28 mouse cellular contexts compared by ENCODE assay signal in genomic region chr6:51497321-51498111, GRCm38 (mm10). TPM values are rescaled to one million over a fixed set of nuclear protein-coding genes. Genes with fewer than 3 reads are reported as not detected.
A peak's percentile ranks its signal among the peaks of the same experiment; 100 is the strongest.
DNase-seq lines count a peak whose midpoint lies in the region; ATAC-seq and TF ChIP-seq lines count a peak whose summit lies in the region.
"Had no signal": no experiment of that assay in that cellular context is flagged by ENCODE, and none has a peak within 500 bp of the region (broad histone marks: within the 10 kb centered on the region; RNA-seq: fewer than 3 reads in every experiment).

No protein-coding gene starts in this region.

- no peaks in the 10 kb centered on the region for H3K27me3 ChIP-seq in kidney, embryonic 14.5 days (ENCODE audit: control insufficient read depth, insufficient read depth, low read length)
- H3K27me3 ChIP-seq in C2C12 (ENCODE audit: control insufficient read depth, insufficient read depth, insufficient read length) (no peaks in the 10 kb centered on the region), MEL (ENCODE audit: control insufficient read depth in 1 of 2, insufficient read depth in 2 of 2, low read length in 2 of 2) (no peaks in the 10 kb centered on the region)
- H3K27me3 ChIP-seq: embryonic facial prominence, embryonic 15.5 days; forebrain, embryonic 12.5 days; hindbrain, embryonic 12.5 days; kidney, embryonic 15.5 days; liver, embryonic 12.5 days; neural tube, embryonic 15.5 days had no signal

- TF ChIP-seq POLR2A in MEL (IDR thresholded peaks at IDR 0.05; ENCODE audit: control insufficient read depth in 1 of 2, insufficient read depth in 1 of 2, low read depth in 1 of 2, low read length in 2 of 2, poor library complexity in 1 of 2), result no peak

- no peak overlapping the region for H3K9ac ChIP-seq in kidney, embryonic 14.5 days (ENCODE audit: low read depth, low read length)
- H3K9ac ChIP-seq in MEL (ENCODE audit: control insufficient read depth, low read depth, low read length, poor library complexity, severe bottlenecking), result no peak overlapping the region
- H3K9ac ChIP-seq: embryonic facial prominence, embryonic 15.5 days; forebrain, embryonic 12.5 days; forebrain, postnatal 0 days; hindbrain, embryonic 12.5 days; kidney, embryonic 15.5 days; liver, embryonic 12.5 days; liver, postnatal 0 days; neural tube, embryonic 15.5 days had no signal

- H3K4me3 ChIP-seq in kidney, embryonic 14.5 days (ENCODE audit: low read length), result no peak overlapping the region
- H3K4me3 ChIP-seq in C2C12 (ENCODE audit: insufficient read depth, poor library complexity, severe bottlenecking), result no peak overlapping the region
- H3K4me3 ChIP-seq in MEL (ENCODE audit: control insufficient read depth in 1 of 2, insufficient read depth in 1 of 2, low read depth in 2 of 2, low read length in 2 of 2), result no peak overlapping the region
- H3K4me3 ChIP-seq: embryonic facial prominence, embryonic 10.5 days; embryonic facial prominence, embryonic 15.5 days; forebrain, embryonic 12.5 days; hindbrain, embryonic 12.5 days; kidney, embryonic 15.5 days; layer of hippocampus, adult 2 months; liver, embryonic 12.5 days; megakaryocyte, embryonic 14.5 days; neural tube, embryonic 15.5 days had no signal

- peak; percentile 63 to 74 for TF ChIP-seq EP300 in MEL (IDR thresholded peaks at IDR 0.05; ENCODE audit: low read depth in 1 of 2, low read length in 2 of 2)

- ATAC-seq in kidney, embryonic 14.5 days (ENCODE audit: low FRiP score, low TSS enrichment), result no peak
- peak; percentile 42; the same call in 1 of the 2 replicates for ATAC-seq in megakaryocyte progenitor cell, adult 5-6 weeks (replicated peaks; ENCODE audit: poor library complexity)
- ATAC-seq: forebrain, postnatal 0 days; hindbrain, postnatal 0 days; liver, embryonic 12.5 days; liver, postnatal 0 days had no signal

- H3K4me2 ChIP-seq in kidney, embryonic 14.5 days (replicated peaks; ENCODE audit: low read depth, low read length), result no peak overlapping the region
- H3K4me2 ChIP-seq: embryonic facial prominence, embryonic 15.5 days; forebrain, embryonic 12.5 days; hindbrain, embryonic 12.5 days; kidney, embryonic 15.5 days; liver, embryonic 12.5 days; neural tube, embryonic 15.5 days had no signal

- TF ChIP-seq CTCF in C2C12 (IDR thresholded peaks at IDR 0.05; ENCODE audit: control insufficient read depth, insufficient read depth, insufficient read length) (no peak), MEL (IDR thresholded peaks at IDR 0.05 in 2 of 3, conservative IDR thresholded peaks at IDR 0.05 in 1 of 3; ENCODE audit: control insufficient read depth in 1 of 3, insufficient read depth in 1 of 3, low read depth in 2 of 3, low read length in 3 of 3, poor library complexity in 1 of 3, severe bottlenecking in 1 of 3) (no peak)

- DNase-seq in kidney, adult 8-10 months, result peak; percentile 7 to 20
- peak; percentile 58 for DNase-seq in MEL (ENCODE audit: low read depth, low spot score)
- DNase-seq in layer of hippocampus, adult 18-20 months (ENCODE audit: low spot score in 2 of 2), result no peak
- no peak for DNase-seq in heart, adult 18-20 months
- DNase-seq: adrenal gland, adult 8-10 months; cerebellum, adult 8-10 months; cerebellum, postnatal 25 days; forebrain, postnatal 0 days; heart, postnatal 36 days; liver, postnatal 0 days; lung, postnatal 36 days; midbrain, embryonic 14.5 days; right cerebral cortex, adult 18-20 months; thymus, adult 2 months; thymus, postnatal 36 days had no signal

- H3ac ChIP-seq in C2C12 (ENCODE audit: control insufficient read depth, insufficient read length, low read depth), result no peak overlapping the region

- H3K79me3 ChIP-seq in C2C12 (ENCODE audit: low read depth), result no peaks in the 10 kb centered on the region

- WGBS in kidney, embryonic 14.5 days, result 67% methylated on average over 8 of the region's 8 CpGs

- no peak for TF ChIP-seq RAD21 in MEL (IDR thresholded peaks at IDR 0.05; ENCODE audit: low read depth, low read length)

- H3K79me2 ChIP-seq in C2C12 (ENCODE audit: control insufficient read depth, insufficient read depth) (no peaks in the 10 kb centered on the region), MEL (ENCODE audit: control insufficient read depth, insufficient read depth, low read length, poor library complexity) (no peaks in the 10 kb centered on the region)

- H3K9me3 ChIP-seq in kidney, embryonic 14.5 days (ENCODE audit: control insufficient read depth, low read length), result 0 out of 2 replicates have a peak, but pooled peaks cover 3% of the 10 kb centered on the region
- no peaks in the 10 kb centered on the region for H3K9me3 ChIP-seq in MEL (replicated peaks; ENCODE audit: insufficient read depth, low read length)
- H3K9me3 ChIP-seq: embryonic facial prominence, embryonic 10.5 days; embryonic facial prominence, embryonic 15.5 days; forebrain, embryonic 12.5 days; hindbrain, embryonic 12.5 days; kidney, embryonic 15.5 days; liver, embryonic 12.5 days; neural tube, embryonic 15.5 days had no signal

- no peak overlapping the region for H3K27ac ChIP-seq in kidney, embryonic 14.5 days (ENCODE audit: low read depth, low read length)
- peak overlapping the region; percentile 13; the same call in 1 of the 2 replicates for H3K27ac ChIP-seq in MEL (ENCODE audit: control insufficient read depth, low read depth, low read length)
- H3K27ac ChIP-seq: embryonic facial prominence, embryonic 10.5 days; embryonic facial prominence, embryonic 15.5 days; forebrain, embryonic 12.5 days; hindbrain, embryonic 12.5 days; hindbrain, postnatal 0 days; kidney, embryonic 15.5 days; layer of hippocampus, adult 2 months; liver, embryonic 12.5 days; neural tube, embryonic 15.5 days had no signal

- H3K36me3 ChIP-seq in kidney, embryonic 14.5 days (ENCODE audit: control insufficient read depth, insufficient read depth, low read length), result no peaks in the 10 kb centered on the region
- H3K36me3 ChIP-seq in C2C12 (ENCODE audit: control insufficient read depth, insufficient read depth) (no peaks in the 10 kb centered on the region), MEL (ENCODE audit: control insufficient read depth in 1 of 2, insufficient read depth in 2 of 2, low read length in 2 of 2) (peaks cover 0 to 10% of the 10 kb centered on the region in 2 experiments; a peak in 2 of 4 replicates)
- H3K36me3 ChIP-seq: embryonic facial prominence, embryonic 10.5 days; embryonic facial prominence, embryonic 15.5 days; forebrain, embryonic 12.5 days; hindbrain, embryonic 12.5 days; kidney, embryonic 15.5 days; liver, embryonic 12.5 days; neural tube, embryonic 15.5 days had no signal

- H3K4me1 ChIP-seq in kidney, embryonic 14.5 days (ENCODE audit: control insufficient read depth, insufficient read depth, low read length), result no peaks in the 10 kb centered on the region
- peaks cover 11 to 12% of the 10 kb centered on the region in 2 experiments for H3K4me1 ChIP-seq in MEL (ENCODE audit: control insufficient read depth in 1 of 2, insufficient read depth in 2 of 2, low read length in 2 of 2)
- H3K4me1 ChIP-seq: embryonic facial prominence, embryonic 10.5 days; embryonic facial prominence, embryonic 15.5 days; forebrain, embryonic 12.5 days; hindbrain, embryonic 12.5 days had no signal

TF ChIP-seq in C2C12, 6 proteins besides CTCF, POLR2A, EP300 and RAD21:
- TF ChIP-seq USF1 (IDR thresholded peaks at IDR 0.05; ENCODE audit: low read depth), result peak; percentile 17
- no peak for TF ChIP-seq FOSL1 (IDR thresholded peaks at IDR 0.05; ENCODE audit: insufficient read depth, low read length, poor library complexity, severe bottlenecking)

TF ChIP-seq in MEL, 35 proteins besides CTCF, POLR2A, EP300 and RAD21 (continues in another document):
- TF ChIP-seq MYB (IDR thresholded peaks at IDR 0.05; ENCODE audit: low read depth, low read length), result 0 out of 2 replicates have a peak, but pooled peaks have one; percentile 17
- peak; percentile 34; the same call in 1 of the 2 replicates for TF ChIP-seq MEF2A (IDR thresholded peaks at IDR 0.05; ENCODE audit: extremely low read depth, insufficient replicate concordance, low read depth, low read length, poor library complexity, severe bottlenecking)
- peak; percentile 59; the same call in 1 of the 2 replicates for TF ChIP-seq USF1 (IDR thresholded peaks at IDR 0.05; ENCODE audit: low read depth, low read length)
- peak; percentile 68 for TF ChIP-seq MAX (IDR thresholded peaks at IDR 0.05; ENCODE audit: low read length)
- no peak for TF ChIP-seq SMC3 (IDR thresholded peaks at IDR 0.05; ENCODE audit: low read depth, low read length)
- 0 out of 2 replicates have a peak, but pooled peaks have one; percentile 8 for TF ChIP-seq ZNF384 (IDR thresholded peaks at IDR 0.05; ENCODE audit: low read depth, low read length)

RNA-seq across cellular contexts. Expression of gene Snx10, which starts 26.2 kb away (rescaled TPM):
- polyA plus RNA-seq in kidney, embryonic 14.5 days (2014; fragmentation: Nextera tagmentation; extraction: Ambion mirVana), result 13.0 and 19.2 TPM in 2 replicates
- polyA plus RNA-seq in C2C12 (2012; fragmentation: generic; extraction: Trizol), result 1.1 TPM
- total RNA-seq in MEL (2012; rRNA removed), result 3.9 and 6.6 TPM in 2 replicates
- 1 to 10 TPM in 1 of 2 experiments, not detected in 1; 7.0 TPM for polyA plus RNA-seq in MEL (2012; ENCODE audit: insufficient read depth in 1 of 2, insufficient read length in 2 of 2, low read depth in 1 of 2, low replicate concordance in 2 of 2, missing spikeins in 1 of 2)
- total RNA-seq in megakaryocyte progenitor cell, adult 5-6 weeks (2015), result 66.9 and 67.8 TPM in 2 replicates
- total RNA-seq in megakaryocyte progenitor cell, adult 5-6 weeks (2017), result 54.1 and 55.1 TPM in 2 replicates
- 100 to 1,000 TPM; 101 to 110 TPM for total RNA-seq in layer of hippocampus, adult 18-20 months (2021)
- total RNA-seq in heart, adult 18-20 months (2021), result 10 to 100 TPM; 13.9 to 15.9 TPM

RNA-seq across cellular contexts. Expression of gene Cbx3, which starts 27.4 kb away (rescaled TPM):
- polyA plus RNA-seq in kidney, embryonic 14.5 days (2014; fragmentation: Nextera tagmentation; extraction: Ambion mirVana), result 559 and 786 TPM in 2 replicates
- polyA plus RNA-seq in C2C12 (2012; fragmentation: generic; extraction: Trizol) (71.6 TPM), MEL (2012; ENCODE audit: insufficient read depth in 1 of 2, insufficient read length in 2 of 2, low read depth in 1 of 2, low replicate concordance in 2 of 2, missing spikeins in 1 of 2) (100 to 1,000 TPM in 1 of 2 experiments, not detected in 1; 177 TPM)
- 250 and 253 TPM in 2 replicates for total RNA-seq in MEL (2012; rRNA removed)
- total RNA-seq in megakaryocyte progenitor cell, adult 5-6 weeks (2015), result 277 and 292 TPM in 2 replicates
- 426 and 503 TPM in 2 replicates for total RNA-seq in megakaryocyte progenitor cell, adult 5-6 weeks (2017)
- 100 to 1,000 TPM; 130 to 142 TPM for total RNA-seq in layer of hippocampus, adult 18-20 months (2021)
- 10 to 100 TPM; 61.9 to 63.4 TPM for total RNA-seq in heart, adult 18-20 months (2021)

RNA-seq across cellular contexts. Expression of gene Hnrnpa2b1, which starts 27.8 kb away (rescaled TPM):
- polyA plus RNA-seq in kidney, embryonic 14.5 days (2014; fragmentation: Nextera tagmentation; extraction: Ambion mirVana), result 1,078 and 1,378 TPM in 2 replicates
- polyA plus RNA-seq in C2C12 (2012; fragmentation: generic; extraction: Trizol), result 459 TPM
- total RNA-seq in MEL (2012; rRNA removed), result 635 and 657 TPM in 2 replicates
- 1,000 to 10,000 TPM; 1,226 to 1,710 TPM for polyA plus RNA-seq in MEL (2012; ENCODE audit: insufficient read depth in 1 of 2, insufficient read length in 2 of 2, low read depth in 1 of 2, low replicate concordance in 2 of 2, missing spikeins in 1 of 2)
- 1,568 and 1,722 TPM in 2 replicates for total RNA-seq in megakaryocyte progenitor cell, adult 5-6 weeks (2015)
- total RNA-seq in megakaryocyte progenitor cell, adult 5-6 weeks (2017), result 1,303 and 1,754 TPM in 2 replicates
- total RNA-seq in layer of hippocampus, adult 18-20 months (2021), result 100 to 1,000 TPM; 482 to 501 TPM
- 100 to 1,000 TPM; 437 to 447 TPM for total RNA-seq in heart, adult 18-20 months (2021)

Comparison
In these comparisons a context has a peak if more than half of its experiments do, and no peak if none do; other contexts are left out.
1. DNase-seq: peak in kidney, adult 8-10 months (2 of 2) and MEL (single experiment); none in layer of hippocampus, adult 18-20 months (0 of 2) and heart, adult 18-20 months (0 of 2).